Mouse (Mus musculus): ENCODE results near the gene Sctr. TPM values are rescaled to one million over a fixed set of nuclear protein-coding genes. Genes with fewer than 3 reads are reported as not detected.

The Sctr gene
- total RNA-seq, 4 experiments from 2014 or later, result 9.9 to 17.6 (median 12.3) TPM

- no peak for DNase-seq
Observed at GRCm38 (mm10) chr1:120105556-120105959, 98.9 kb downstream of the Sctr start.

DNA sequence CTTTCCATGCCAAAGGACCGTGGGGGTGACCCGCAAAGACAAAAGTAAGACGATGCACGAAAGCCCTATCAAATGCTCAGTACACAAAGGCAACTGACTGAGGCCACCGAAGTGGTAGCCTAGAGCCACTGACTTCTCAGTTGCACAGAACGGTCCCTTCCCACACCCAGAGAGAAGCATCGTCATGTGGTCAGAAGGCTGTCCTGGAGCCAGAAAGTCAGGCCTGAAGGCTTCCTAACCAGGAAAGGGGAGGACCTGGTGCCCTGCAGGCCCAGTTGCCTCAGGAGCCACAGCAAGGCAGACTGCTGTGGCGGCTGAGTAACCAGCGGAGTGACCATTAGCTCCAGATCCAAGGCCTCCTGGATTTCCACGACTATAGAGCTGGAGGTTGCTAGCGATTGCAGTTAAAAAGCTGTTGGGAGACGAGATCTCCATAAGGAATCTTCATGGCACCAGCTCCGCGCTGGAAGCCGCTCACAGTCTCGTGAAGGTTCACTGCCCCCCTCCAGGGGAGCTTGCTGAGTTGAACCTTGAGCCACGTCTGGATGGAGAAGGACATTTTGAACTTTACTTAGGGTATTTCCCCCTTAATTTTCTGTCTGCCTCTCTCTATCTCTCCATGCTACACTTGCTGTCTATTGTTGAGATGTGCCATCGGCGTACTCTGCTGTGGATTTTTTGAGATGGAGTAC, 103.2 kb downstream of the Sctr start:
- no peak for DNase-seq

GRCm38 (mm10) chr1:120111766-120112165, 105.1 kb downstream of the Sctr start:
- DNase-seq, result no peak

- no peak for DNase-seq
Observed at GRCm38 (mm10) chr1:120112251-120113187, 105.8 kb downstream of the Sctr start.

Other genes starting within 250 kb of the Sctr start
- gene Ptpn4, start 169.3 kb upstream of the Sctr start, total RNA-seq (2022), result 10 to 100 TPM; 21.8 to 35.5 (median 30.3) TPM
- 10 to 100 TPM in 2 of 4 experiments, 1 to 10 TPM in 2; 7.9 to 11.4 (median 9.1) TPM for gene Tmem177, start 93.7 kb upstream of the Sctr start, total RNA-seq (2022)
- under 1 TPM in 2 of 4 experiments, not detected in 2; 0.15 to 0.22 TPM for gene Cfap221, start 9.7 kb upstream of the Sctr start, total RNA-seq (2022)
- gene Tmem37, start 67.2 kb downstream of the Sctr start, total RNA-seq (2022), result 10 to 100 TPM in 2 of 4 experiments, 1 to 10 TPM in 2; 8.7 to 21.2 (median 14.5) TPM
- gene Dbi, start 114.2 kb downstream of the Sctr start, total RNA-seq (2022), result 100 to 1,000 TPM; 667 to 804 (median 753) TPM
- 10 to 100 TPM in 3 of 4 experiments, 1 to 10 TPM in 1; 8.8 to 14.1 (median 11.2) TPM for gene 3110009E18Rik, start 114.3 kb downstream of the Sctr start, total RNA-seq (2022)